Mouse (Mus musculus): ENCODE data around the gene Chst15.

GRCm38 (mm10) chr7:132356881-132357840 lies 40.1 kb upstream of the Chst15 start:
- no peak for TF ChIP-seq POLR2A (IDR thresholded peaks at IDR 0.05; ENCODE audit: control insufficient read depth, low read depth, low read length)
- TF ChIP-seq CTCF (IDR thresholded peaks at IDR 0.05; ENCODE audit: control insufficient read depth, insufficient read depth, insufficient replicate concordance, low read depth, low read length) = no peak
